19 mouse cellular contexts compared by ENCODE assay signal in the genomic region with DNA sequence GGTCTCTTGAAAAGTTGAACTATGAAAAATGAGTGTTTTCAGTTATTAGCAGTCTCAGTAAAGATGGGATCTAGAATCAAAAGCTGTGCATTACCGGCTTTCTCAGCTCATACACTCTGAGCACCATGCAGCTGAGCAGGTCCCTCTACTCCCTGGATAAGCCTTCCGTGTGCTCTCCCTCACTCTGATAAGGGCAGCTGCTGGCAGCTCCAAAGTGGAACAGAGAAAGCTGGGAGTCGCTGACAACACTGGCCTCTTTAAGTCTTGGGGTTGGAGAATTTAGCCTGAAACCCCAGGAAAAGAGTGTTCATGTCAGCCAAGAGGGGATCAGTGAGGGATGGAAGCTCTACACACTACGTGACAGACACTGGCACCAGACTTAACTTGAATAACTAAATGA. TPM values are rescaled to one million over a fixed set of nuclear protein-coding genes. Genes with fewer than 3 reads are reported as not detected.
DNase-seq lines count a peak whose midpoint lies in the region; ATAC-seq and TF ChIP-seq lines count a peak whose summit lies in the region.
"Had no signal": no experiment of that assay in that cellular context is flagged by ENCODE, and none has a peak within 500 bp of the region (broad histone marks: within the 10 kb centered on the region; RNA-seq: fewer than 3 reads in every experiment).

No protein-coding gene starts in this region.

- DNase-seq in heart, postnatal 10 days: no peak
- DNase-seq in cerebellum, adult 2 months: no peak
- no peak for DNase-seq in embryo, embryonic 10.5 days (ENCODE audit: low spot score)
- DNase-seq: adrenal gland, adult 8-10 months; cerebellum, adult 11-12 months; cerebellum, postnatal 36 days; gastrocnemius, postnatal 25 days; kidney, postnatal 4 days; lung, adult 18-20 months; right cerebral cortex, postnatal 25 days had no signal

- no peak overlapping the region for H3K9ac ChIP-seq in heart, embryonic 16.5 days (ENCODE audit: low read length)
- H3K9ac ChIP-seq in liver, embryonic 12.5 days: peak overlapping the region; percentile 58
- H3K9ac ChIP-seq: kidney, embryonic 15.5 days had no signal

- intact Hi-C loops in heart, postnatal 10 days (cut with DNase I): loop anchor here (5.0 kb wide), 1 partner anchor 33 kb away; a partner anchor contains a TSS

- WGBS in heart, embryonic 16.5 days: 41% methylated on average over 4 of the region's 4 CpGs
- WGBS in liver, embryonic 12.5 days (ENCODE audit: insufficient replicate concordance): 34% methylated on average over 4 of the region's 4 CpGs
- WGBS in cerebellum, adult 2 months: 78% methylated on average over 4 of the region's 4 CpGs

- peaks cover 17% of the 10 kb centered on the region for H3K4me1 ChIP-seq in heart, embryonic 16.5 days (ENCODE audit: control insufficient read depth, insufficient read depth, low read length)
- peaks cover 47% of the 10 kb centered on the region for H3K4me1 ChIP-seq in liver, embryonic 12.5 days
- peaks cover 3% of the 10 kb centered on the region; the same call in 1 of the 2 replicates for H3K4me1 ChIP-seq in cerebellum, adult 2 months (ENCODE audit: control insufficient read depth, insufficient read depth, low read length)
- H3K4me1 ChIP-seq: kidney, embryonic 15.5 days; limb, embryonic 10.5 days had no signal

- no peak for TF ChIP-seq CTCF in cerebellum, adult 2 months (IDR thresholded peaks at IDR 0.05; ENCODE audit: borderline replicate concordance, insufficient read depth, low read depth, low read length)

- H3K27ac ChIP-seq in heart, embryonic 16.5 days (ENCODE audit: low read length): no peak overlapping the region
- H3K27ac ChIP-seq in liver, embryonic 12.5 days: peak overlapping the region; percentile 78
- H3K27ac ChIP-seq in cerebellum, adult 2 months (ENCODE audit: insufficient read depth, low read length): no peak overlapping the region
- H3K27ac ChIP-seq: hindbrain, postnatal 0 days; kidney, embryonic 15.5 days; limb, embryonic 10.5 days had no signal

- H3K36me3 ChIP-seq in heart, embryonic 16.5 days (ENCODE audit: control insufficient read depth, insufficient read depth): peaks cover 14% of the 10 kb centered on the region
- H3K36me3 ChIP-seq in liver, embryonic 12.5 days: peaks cover 36% of the 10 kb centered on the region

- no peaks in the 10 kb centered on the region for H3K27me3 ChIP-seq in heart, embryonic 16.5 days (ENCODE audit: control insufficient read depth, insufficient read depth, low read length)
- no peaks in the 10 kb centered on the region for H3K27me3 ChIP-seq in liver, embryonic 12.5 days (replicated peaks)
- no peaks in the 10 kb centered on the region for H3K27me3 ChIP-seq in cerebellum, adult 2 months (ENCODE audit: control insufficient read depth, insufficient read depth, low read length)
- H3K27me3 ChIP-seq: kidney, embryonic 15.5 days had no signal

- no peaks in the 10 kb centered on the region for H3K9me3 ChIP-seq in heart, embryonic 16.5 days (replicated peaks; ENCODE audit: control insufficient read depth, low read length)
- no peaks in the 10 kb centered on the region for H3K9me3 ChIP-seq in liver, embryonic 12.5 days (replicated peaks)
- H3K9me3 ChIP-seq: kidney, embryonic 15.5 days; limb, embryonic 10.5 days had no signal

- peak; percentile 75; the same call in 1 of the 2 replicates for ATAC-seq in heart, embryonic 16.5 days (replicated peaks; ENCODE audit: extremely low read depth, insufficient read depth, low FRiP score)
- peak; percentile 84 for ATAC-seq in erythroblast, adult 5-6 weeks (replicated peaks; ENCODE audit: low FRiP score, poor library complexity, severe bottlenecking)
- peak; percentile 90 for ATAC-seq in liver, embryonic 12.5 days
- ATAC-seq in megakaryocyte-erythroid progenitor cell, adult 5-6 weeks (replicated peaks; ENCODE audit: low FRiP score, low TSS enrichment, poor library complexity, severe bottlenecking): peak; percentile 85
- ATAC-seq: forebrain, embryonic 14.5 days; hindbrain, postnatal 0 days; intestine, postnatal 0 days had no signal

- no peak overlapping the region for H3K4me2 ChIP-seq in heart, embryonic 16.5 days (ENCODE audit: low read depth, low read length)
- H3K4me2 ChIP-seq in liver, embryonic 12.5 days: peak overlapping the region; percentile 52
- H3K4me2 ChIP-seq: kidney, embryonic 15.5 days had no signal

- no peak for TF ChIP-seq POLR2A in cerebellum, adult 2 months (IDR thresholded peaks at IDR 0.05; ENCODE audit: borderline replicate concordance, insufficient read depth, low read length)

- no peak overlapping the region for H3K4me3 ChIP-seq in heart, embryonic 16.5 days (ENCODE audit: low read length)
- no peak overlapping the region for H3K4me3 ChIP-seq in liver, embryonic 12.5 days
- no peak overlapping the region for H3K4me3 ChIP-seq in cerebellum, adult 2 months (replicated peaks; ENCODE audit: insufficient read depth, low read depth, low read length)
- H3K4me3 ChIP-seq: kidney, embryonic 15.5 days; limb, embryonic 10.5 days had no signal

RNA-seq across cellular contexts. Expression of a gene that starts 33.6 kb away (rescaled TPM):
- polyA plus RNA-seq in heart, embryonic 16.5 days (2015; fragmentation: Nextera tagmentation; extraction: Ambion mirVana): 4.6 and 6.1 TPM in 2 replicates
- 1 to 10 TPM; 5.7 to 7.8 TPM for total RNA-seq in heart, postnatal 10 days (2021)
- 5.4 and 9.6 TPM in 2 replicates for total RNA-seq in erythroblast, adult 5-6 weeks (2015; ENCODE audit: low replicate concordance)
- total RNA-seq in erythroblast, adult 5-6 weeks (2017; ENCODE audit: low replicate concordance): 12.8 and 23.0 TPM in 2 replicates
- polyA plus RNA-seq in liver, embryonic 12.5 days (2016; fragmentation: Nextera tagmentation; extraction: Ambion mirVana): 1.7 and 2.2 TPM in 2 replicates
- total RNA-seq in megakaryocyte-erythroid progenitor cell, adult 5-6 weeks (2014; fragmentation: Nextera tagmentation): 2.8 and 3.4 TPM in 2 replicates
- 3.1 and 6.5 TPM in 2 replicates for total RNA-seq in megakaryocyte-erythroid progenitor cell, adult 5-6 weeks (2017)
- 79.9 and 85.5 TPM in 2 replicates for polyA plus RNA-seq in cerebellum, adult 2 months (2012; rRNA removed)

RNA-seq across cellular contexts. Expression of a gene that starts 34.2 kb away (rescaled TPM):
- polyA plus RNA-seq in heart, embryonic 16.5 days (2015; fragmentation: Nextera tagmentation; extraction: Ambion mirVana): 25.2 and 27.5 TPM in 2 replicates
- 10 to 100 TPM; 38.7 to 40.7 TPM for total RNA-seq in heart, postnatal 10 days (2021)
- total RNA-seq in erythroblast, adult 5-6 weeks (2015; ENCODE audit: low replicate concordance): 320 and 330 TPM in 2 replicates
- total RNA-seq in erythroblast, adult 5-6 weeks (2017; ENCODE audit: low replicate concordance): 596 and 599 TPM in 2 replicates
- 31.8 and 34.1 TPM in 2 replicates for polyA plus RNA-seq in liver, embryonic 12.5 days (2016; fragmentation: Nextera tagmentation; extraction: Ambion mirVana)
- 24.2 and 33.9 TPM in 2 replicates for total RNA-seq in megakaryocyte-erythroid progenitor cell, adult 5-6 weeks (2014; fragmentation: Nextera tagmentation)
- total RNA-seq in megakaryocyte-erythroid progenitor cell, adult 5-6 weeks (2017): 25.0 and 29.2 TPM in 2 replicates
- 22.7 and 22.9 TPM in 2 replicates for polyA plus RNA-seq in cerebellum, adult 2 months (2012; rRNA removed)

Comparison
In these comparisons a context has a peak if more than half of its experiments do, and no peak if none do; other contexts are left out.
1. RNA of a gene that starts 34.2 kb away (total RNA-seq): 320 to 599 TPM in erythroblast, adult 5-6 weeks; 38.7 to 40.7 TPM in heart, postnatal 10 days and 24.2 to 33.9 TPM in megakaryocyte-erythroid progenitor cell, adult 5-6 weeks; every median in the first group is over 4 times any median in the second.
2. Peak in every context shown above with its lines, with median percentiles within 50 percentile points of each other: ATAC-seq.